Mouse (Mus musculus) fat pad, adult 2 months (tissue): Measurements from ENCODE around the gene Tns1.

Experiments
- DNase-seq: peaks from one replicate; pipeline ENCODE4 v3.0.0-alpha.2; 2011; ENCODE audit warnings: low read depth, low spot score; ENCODE audit errors: extremely low read depth

The Tns1 gene

DNA sequence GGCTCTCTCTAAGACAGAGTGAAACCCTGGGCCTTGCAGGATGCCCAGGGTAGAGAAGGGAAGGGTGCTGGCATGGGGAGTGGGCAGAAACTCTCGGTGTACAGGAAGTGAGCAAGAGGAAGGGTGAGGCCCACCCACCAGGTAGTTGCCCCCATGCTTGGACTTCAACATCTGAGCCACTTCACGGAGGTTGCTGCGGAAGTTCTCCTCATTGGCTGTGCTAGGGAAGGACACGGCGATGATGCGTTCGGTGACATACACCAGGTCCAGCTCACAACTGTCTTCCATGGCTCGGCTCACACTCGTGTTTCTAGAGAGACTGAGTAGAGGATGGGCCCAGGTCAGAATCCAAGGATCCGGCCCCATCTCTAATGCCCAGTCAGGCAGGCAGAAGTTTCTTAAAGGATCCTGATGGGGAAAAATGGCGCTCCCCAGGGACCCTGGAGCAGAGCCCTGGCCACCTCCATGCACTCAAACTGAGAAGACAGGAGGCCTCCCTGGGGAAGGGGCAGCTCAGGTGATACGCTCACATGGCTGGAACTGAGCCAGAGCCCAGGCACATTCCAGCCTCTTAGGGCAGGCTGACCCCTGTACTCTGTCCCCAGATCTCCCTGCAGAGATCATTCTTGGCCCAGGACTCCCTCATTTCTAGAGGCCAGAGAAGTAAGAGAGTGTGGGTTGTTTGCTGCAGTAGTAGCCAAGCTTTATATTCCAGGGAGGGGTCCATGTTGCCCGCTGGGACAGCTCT lies 129.0 kb downstream of the Tns1 start:
- no peak for DNase-seq

DNA sequence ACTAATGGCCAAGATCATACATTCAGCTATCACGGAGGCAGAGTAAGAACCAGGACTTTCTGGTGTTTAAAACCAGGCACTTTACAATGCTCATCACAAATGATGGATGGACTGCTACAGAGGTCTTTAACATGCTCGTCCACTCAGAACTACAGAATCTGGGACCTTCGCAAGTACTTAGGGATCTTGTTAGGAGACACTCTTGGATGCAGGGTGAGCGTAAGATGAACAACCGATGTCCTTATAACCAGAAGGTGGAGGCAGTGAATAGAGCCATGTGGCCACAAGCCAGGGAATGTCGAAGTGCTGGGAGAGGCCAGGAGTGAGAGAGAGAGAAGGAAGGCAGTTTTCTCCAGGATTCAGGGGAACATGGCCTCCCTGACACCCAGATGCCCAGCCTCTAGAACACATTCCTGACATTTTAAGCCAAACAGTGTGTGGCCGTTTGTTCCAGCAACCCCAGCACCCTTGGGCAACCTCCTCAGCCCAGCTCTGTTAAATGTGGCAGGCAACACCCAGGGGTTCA lies 130.3 kb downstream of the Tns1 start:
- DNase-seq: no peak

DNA sequence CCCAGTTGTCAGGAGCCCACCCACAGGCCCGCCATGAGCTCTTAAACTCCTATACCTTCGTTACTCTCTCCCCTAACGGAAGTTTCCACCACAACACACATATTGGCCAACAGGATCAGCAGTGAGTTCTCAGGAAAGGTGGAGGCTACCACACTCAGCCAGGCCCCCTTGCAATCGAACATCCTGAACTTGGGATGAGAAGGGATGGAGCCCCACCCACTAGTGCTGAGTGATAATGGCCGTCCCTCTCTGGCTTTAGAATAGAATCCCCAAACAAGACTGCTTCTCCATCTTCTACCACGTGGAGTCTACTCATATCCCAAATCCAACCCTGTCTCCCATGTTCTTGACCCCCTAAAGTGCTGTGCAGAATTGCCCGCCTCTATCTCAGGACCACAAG lies 131.0 kb downstream of the Tns1 start:
- no peak for DNase-seq

DNA sequence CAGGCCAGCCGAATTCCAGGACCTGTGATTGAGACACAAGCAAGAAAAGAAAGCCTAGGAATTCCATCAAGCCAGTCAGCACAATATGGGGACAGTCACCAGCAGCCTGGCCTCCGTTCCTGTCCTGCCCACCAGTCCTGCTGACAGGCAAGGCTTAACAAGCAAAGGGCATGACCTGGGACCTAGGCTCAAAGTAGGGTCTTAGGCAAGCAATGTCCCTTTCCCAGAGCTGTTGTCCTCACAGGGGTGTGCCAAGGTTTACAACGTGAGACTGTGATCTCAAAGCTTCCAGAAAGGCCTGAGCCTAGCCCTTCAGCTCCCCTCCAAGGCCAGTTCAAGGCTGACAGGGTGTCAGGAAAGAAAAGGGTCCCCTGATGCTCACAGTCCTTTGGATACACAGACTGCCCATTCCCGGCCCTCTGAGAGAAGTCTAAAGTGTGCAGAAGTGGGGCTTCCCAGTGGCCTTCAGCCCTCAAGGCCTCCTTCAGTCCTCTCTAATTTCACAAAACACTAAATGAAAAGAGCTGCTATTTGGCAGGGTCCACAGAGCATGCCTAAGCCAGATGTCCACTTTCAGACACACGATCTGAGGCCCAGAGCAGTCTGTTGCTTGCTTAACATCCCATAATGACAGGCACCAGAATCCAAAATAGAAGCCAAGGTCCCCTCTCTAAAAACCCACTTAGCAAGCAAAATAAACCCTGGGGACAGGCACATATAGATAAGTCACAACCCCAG lies 131.9 kb downstream of the Tns1 start:
- DNase-seq: no peak

DNA sequence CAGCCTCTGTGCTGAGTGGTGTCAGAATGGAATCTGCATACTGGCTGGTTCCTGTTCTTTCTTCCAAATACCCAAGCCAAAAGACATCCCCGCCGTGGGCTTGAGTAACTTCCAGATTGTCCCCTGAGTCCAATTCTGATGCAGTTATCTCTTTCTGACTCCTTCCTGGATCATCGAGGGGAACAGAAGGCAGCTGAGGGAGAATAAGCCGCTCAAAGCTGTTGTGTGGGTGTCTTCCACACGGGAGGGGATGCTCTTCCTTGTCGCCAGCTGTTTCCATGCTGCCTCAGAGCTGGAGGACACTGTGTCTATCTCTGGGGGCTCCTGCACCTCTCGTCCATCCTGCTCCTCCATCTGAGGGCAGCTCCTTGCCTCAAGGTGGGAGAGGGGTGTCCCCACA lies 133.0 kb downstream of the Tns1 start:
- DNase-seq: no peak

DNA sequence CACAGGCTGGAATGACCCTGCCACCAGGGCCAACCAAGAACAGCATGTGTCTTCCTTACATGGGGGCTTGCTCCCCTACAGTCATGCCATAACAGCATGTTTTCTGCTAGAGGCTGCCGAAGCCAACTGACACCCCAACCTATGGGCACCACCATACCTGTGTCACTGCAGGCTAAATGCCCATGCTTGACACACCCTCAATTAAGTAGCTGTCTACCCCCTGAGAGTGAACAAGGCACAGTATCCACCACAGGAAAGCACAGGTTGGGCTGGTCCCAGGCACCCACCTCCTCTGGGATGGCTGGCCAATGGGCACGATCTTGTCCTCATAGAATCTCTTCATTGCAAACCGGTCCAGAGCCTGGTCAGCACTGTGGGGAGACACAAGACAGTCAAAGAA lies 134.2 kb downstream of the Tns1 start:
- DNase-seq: no peak

DNA sequence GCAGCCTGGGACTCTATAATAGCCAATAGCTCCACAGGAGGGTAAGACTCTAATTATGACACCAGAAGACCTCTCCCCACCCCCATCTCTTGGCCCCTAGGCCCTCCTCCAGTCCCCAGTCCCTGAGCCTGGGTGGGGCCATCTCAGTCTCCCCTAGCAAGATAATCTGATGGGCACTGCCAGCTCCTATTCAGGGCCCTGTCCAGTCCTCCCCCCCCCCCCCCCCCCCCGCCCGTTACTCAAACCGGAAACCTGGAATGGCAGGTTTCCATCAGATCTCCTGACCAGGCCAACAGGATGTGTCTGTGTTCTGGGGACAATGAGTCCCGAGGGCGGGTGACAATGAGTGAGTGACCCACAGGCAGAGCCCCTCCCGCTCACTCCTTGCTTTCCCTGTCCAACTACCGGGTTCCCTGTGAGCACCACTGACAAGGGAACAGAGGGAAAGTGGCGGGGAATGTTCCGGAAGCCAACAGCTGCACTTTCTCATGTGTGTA lies 136.5 kb downstream of the Tns1 start:
- no peak for DNase-seq

DNA sequence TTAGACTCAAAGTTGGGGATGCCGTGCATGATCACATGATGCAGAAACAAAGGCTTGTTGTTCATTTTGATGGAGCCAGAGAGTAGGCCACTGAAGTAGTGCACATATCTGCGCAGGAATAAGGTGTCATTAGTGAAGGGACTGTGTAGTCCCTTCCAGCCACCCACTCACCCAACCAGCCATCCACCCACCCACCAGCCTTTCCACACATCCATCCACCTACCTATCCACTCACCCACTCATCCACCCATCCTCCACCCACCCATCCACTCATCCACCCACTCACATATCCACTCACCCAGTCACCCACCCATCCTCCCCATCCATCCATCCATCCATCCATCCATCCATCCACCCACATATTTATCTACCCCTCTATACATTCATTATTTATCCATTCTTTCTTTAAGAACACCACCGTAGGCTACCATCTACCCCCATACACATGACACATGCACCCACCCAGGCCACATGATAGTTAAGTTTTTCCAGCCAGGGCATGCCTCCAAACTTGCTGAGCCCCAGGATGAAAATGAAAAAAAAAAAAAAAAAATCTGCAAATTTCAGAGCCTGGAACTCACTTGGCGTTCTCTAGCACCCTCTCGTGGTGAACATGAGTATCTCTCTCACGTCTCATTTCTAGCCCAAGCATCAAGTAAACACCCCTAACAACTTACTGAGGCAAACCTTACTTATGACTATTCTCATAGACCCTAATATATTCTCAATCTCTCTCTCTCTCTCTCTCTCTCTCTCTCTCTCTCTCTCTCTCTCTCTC lies 137.8 kb downstream of the Tns1 start:
- no peak for DNase-seq

DNA sequence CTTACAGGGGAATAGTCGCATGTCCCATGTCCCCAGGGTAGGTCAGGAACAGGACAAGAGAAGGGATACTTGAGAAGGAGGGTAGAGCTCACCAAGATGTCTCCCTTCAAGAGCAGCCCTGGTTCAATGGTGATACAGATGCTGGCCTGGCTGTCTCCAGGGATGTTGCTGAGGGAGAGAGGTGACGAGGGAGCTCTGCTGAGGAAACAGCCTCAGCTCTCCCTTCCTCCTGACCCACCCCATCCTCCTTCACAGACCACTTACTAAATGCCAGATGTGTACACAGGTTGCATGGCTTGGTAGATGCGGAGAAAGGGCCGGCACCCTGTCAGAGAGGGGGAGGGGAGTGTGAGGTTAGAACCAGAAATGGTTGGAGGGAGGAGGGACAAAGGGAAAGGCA lies 138.6 kb downstream of the Tns1 start:
- no peak for DNase-seq

DNA sequence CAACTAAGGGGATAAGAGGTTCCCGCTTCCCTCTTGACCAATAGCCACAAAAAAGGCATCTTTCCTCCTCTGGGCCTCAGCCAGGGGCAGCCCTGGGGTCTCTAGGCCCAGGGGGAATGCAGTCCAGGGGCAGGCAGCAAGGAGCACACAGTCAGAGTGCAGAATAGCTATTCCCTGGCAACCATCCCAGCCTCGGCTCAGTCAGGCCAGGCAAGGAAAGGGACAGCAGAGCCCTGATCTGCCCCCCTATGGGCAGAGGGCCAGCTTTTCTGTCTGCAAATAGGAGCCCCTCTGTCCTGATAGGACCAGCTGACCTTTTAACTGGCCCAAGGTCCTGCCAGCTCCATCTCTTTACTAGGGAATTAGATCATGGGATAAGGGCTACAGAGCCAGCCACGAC lies 145.0 kb downstream of the Tns1 start:
- DNase-seq: no peak

DNA sequence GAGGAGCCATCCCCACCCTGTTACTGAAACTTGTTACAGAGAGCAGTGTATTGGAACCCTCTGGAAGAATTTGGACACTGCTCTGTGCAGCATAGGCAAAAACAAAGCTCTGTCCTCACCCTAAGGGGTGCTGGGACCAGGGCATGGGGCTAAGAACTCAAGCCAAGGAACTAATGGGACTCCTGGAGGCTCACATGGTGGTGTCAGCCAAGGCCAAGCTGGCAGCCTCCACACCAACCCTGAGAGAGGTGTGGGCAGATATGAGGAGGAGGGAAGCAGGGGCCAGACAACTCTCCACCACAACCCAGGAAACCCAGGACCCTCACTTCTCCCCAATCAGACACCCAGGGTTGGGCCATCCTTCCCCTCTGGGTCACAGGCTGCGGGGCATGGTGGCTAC lies 145.7 kb downstream of the Tns1 start:
- no peak for DNase-seq

DNA sequence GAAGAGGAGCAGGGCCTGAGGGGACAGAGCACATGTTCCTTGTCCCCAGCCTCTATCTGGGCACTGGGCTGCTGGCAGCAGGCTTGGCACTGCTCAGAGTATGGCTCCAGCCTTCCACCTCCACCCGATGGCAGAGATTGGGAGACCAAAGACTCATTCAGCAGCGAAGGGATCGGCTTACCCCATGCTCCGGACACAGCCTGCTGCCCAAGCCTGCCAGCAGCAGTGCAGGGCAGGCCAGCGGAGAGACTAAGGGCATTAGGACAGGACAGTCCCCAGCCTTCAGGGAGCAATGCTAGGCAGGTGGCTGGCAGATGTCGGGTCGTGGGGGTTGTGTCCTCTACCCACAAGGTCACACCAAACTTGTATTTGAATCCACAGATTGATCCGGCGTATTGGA lies 150.3 kb downstream of the Tns1 start:
- DNase-seq: no peak

DNA sequence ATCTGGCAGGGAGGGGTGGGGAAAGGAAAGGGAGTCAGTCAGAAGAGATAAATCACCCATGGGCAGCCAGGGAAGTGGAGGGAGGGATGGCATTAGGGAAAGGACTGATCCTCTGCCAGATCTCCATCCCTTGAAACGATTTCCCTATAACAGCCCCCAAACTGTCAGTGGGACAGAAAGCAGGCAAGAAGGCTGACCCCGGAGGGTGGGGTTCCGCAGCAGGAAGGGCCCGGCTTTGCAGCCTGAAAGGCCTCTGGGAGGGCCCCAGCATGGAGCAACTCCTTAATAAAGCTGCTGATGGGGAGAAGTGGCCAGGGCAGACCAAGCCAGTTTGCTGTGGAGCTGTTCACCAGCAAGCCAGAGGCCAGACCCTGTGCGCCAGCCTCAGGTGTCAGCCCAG lies 151.5 kb downstream of the Tns1 start:
- no peak for DNase-seq

DNA sequence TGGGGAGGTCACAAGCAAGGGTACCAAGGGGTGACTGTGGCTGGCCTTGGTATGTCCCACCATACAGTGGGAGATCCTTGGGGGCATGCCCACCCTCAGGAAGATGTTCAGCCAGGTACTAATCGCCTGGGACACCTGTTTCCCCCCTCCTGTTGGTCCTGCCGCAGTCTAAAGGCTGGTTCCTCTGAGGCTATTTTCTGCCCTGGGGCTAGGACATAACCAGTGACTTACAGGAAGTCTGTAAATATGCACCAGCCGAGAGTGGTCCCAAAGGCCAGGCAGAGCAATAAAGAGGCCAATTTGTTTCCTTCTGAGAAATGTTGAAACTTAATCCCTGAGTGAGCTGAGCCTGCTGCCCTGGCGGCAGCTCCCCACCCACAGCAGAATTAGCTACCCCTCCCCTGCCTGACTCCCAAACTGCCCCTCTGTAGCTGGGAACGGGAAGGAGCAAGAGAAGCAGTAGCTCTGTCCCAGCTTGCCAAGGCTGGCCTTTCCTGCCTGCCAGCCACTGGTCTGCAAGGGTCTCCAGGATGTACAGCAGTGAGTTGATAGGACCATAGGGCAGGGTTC lies 154.0 kb downstream of the Tns1 start:
- no peak for DNase-seq

DNA sequence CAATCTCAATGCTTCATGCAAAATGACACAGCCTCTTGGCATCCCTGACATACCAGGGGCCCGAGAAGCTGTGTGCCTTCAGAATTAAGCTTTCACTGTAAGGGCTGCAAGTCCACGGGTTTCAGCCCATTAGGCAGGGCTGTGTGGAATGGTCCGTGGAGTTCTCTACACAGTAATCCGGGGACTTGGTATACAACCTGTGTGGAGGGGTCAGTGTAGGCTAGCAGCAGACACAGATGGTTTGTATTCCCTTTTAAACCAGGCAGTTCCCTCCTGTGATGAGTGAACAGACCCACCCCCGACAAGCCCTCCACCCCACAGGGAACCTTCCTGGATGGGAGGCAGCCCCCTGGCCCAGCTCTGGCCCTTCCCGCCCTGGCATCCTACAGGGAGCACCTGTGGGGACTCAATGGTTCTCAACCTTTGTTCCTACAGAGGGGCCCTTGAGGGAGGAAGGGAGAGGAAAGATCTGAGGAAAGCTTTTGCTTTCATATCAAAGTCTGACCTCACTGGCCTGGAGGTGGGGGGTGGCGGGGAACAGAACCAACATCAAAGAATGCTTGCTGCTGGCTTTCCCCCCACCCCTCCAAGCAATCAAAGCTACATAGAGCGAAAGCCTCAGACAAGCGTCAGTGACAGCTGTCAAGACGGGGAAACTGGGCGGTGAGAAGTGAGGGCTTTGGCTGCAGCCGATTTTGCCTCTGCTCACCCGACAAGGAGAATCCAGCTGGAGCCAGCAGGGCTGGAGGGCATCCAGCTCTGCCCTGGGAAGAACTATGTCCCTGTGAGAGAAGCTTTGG lies 155.3 kb downstream of the Tns1 start:
- DNase-seq: no peak

DNA sequence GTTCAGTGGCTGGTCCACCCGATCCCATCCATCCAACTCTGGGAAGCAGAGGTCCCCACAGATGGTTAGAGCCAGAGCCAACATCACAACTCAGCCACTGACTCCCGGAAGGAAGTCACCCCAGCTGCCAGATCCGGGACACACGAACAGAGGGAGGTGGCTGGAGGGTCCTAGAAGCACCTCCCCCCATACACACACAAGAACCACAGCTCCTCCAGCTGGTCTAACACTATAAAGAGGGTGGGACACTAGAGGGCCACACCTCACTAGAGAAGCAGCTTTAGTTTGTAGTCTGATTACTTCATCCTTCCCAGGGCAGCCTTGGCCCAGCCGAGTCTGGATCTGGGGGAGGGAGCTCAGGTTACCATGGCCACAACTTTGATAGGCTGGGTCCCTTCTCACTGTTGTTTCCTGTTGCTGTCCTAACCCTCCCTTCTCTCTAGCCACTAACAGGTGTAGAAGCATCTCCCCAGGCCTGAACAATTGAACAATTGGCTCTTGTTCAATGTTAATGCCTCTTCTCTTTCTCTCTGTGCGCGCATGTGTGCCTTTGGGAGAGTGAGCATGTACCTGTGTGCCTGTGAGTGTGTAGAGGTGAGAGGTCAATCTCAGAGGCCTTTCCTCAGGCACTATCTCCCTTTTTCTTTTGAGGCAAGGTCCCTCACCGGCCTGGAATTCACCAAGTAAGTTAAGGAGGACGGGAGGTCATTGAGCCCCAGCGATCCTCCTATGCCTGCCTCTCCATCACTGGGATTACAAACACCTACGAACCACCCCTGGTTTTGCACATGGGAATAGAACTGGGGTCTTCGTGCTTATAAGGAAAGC lies 157.6 kb downstream of the Tns1 start:
- no peak for DNase-seq

DNA sequence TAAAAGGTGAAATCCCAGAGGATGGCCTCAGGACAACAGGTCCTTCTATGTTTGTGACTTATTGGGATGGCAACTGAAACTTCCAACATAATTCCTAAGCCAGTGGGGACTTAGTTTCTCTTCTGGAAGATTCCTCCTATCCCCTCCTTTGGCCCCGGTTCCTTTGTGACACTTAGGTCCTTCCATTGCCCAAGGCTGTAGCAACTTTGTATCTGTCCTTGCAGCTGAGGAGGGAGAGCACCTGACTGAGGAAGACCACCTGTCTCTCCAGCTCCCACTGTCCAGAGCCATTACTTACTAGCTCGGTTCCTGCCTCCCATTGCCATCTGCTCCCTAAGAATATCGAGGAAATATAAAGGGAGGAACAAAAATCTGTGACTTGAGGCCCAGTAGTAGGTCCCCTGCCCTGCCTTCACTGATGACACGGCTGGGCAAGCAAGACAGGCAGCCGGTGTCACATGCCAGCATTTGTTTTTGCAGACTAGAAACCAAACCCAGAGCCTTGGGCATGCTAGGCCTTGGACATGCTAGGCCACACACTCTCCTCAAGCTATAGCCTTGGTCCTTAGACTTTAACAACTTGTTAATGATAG lies 160.0 kb downstream of the Tns1 start:
- DNase-seq: no peak

DNA sequence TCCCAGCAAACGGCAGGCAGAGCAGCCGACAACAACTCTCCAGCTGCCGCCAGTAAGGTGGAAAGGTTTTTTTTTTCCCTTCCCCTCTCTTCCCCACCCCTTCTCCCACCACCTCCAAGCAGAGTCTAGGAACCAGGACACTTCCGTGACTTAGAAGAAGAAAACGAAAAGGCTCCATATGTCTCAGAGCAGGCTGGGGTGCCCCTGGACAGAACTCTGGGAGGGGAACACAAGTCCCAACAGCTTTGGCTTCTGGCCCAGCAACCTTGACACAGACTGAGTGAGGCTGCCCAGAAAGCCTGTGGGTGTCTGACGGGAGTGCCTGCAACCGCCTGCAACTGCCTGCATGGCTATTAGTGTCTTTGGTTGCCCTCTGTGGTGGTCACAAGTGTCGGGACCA lies 160.6 kb downstream of the Tns1 start:
- DNase-seq: peak; percentile 8
